Mouse (Mus musculus): ENCODE data around the gene Homer2. TPM values are rescaled to one million over a fixed set of nuclear protein-coding genes. Genes with fewer than 3 reads are reported as not detected.
A peak's percentile ranks its signal among the peaks of the same experiment; 100 is the strongest.

Gene Homer2
- 12.2 and 14.6 TPM in 2 replicates for polyA plus RNA-seq (2016; fragmentation: Nextera tagmentation; extraction: Ambion mirVana)

DNA sequence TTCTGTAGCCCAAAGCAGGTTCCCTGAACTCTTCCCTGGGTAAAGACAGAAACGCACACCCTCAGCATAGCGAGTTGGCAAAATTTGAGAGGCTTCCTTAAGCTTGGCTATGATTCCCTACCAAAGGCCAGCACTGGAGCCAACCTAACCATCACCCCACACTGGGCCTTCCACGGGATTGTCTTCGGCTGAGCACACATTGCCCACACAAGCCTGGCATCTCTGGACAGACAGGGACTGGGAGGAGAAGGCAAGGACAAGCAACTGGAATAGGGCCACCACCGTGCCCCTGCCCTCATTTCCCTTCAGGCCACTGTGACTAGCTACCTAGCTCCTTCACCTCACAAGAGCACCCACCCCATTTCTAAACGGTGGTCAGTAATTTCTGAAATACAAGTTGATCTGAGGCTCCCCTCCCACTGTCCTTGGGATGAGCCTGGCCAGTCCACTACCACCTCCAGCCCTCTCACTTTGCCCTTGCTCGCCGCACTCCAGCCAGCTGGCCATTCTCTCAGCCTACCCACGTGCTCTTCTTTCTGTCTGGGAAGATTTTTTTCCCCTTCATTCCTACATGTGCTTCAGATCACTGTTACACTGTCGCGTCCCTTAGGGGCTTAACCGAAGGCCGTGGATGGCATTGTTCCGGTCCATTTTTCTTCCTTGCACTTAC is at the start of gene Homer2:
Gene Homer2, minus strand, starts transcription at position 57 of the 670 bp plus-strand sequence.
- no peak for DNase-seq (ENCODE audit: low spot score)
- Histone ChIP-seq H3K36me3 (replicated peaks) (no peaks in the 10 kb centered on the region), H3K27me3 (replicated peaks; ENCODE audit: low read depth, poor library complexity, severe bottlenecking) (peaks cover 67% of the 10 kb centered on the region), H3K4me1 (peaks cover 12% of the 10 kb centered on the region), H3K4me3 (peak within 1 kb of the TSS; percentile 73), H3K27ac (replicated peaks) (peak within 1 kb of the TSS; percentile 84), H3K9me3 (no peaks in the 10 kb centered on the region)
- WGBS = 79% methylated on average over 14 of the region's 14 CpGs

DNA sequence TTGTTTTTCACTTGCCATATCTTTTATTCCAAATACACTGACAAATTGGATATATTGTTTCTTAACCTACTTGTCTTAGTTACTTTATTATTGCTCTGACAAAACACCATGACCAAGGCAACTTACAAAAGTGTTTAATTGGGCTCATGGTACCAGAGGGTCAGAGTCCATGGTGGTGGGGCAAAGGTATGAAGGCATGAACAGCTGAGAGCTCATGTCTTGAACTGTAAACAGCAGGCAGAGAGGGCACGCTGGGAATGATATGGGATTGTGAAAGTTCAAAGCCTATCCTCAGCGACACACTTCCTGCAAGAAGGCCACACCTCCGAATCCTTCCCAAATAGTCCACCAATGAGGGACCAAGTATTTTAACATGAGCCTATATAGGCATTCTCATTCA is 40.6 kb upstream of the Homer2 start:
- Histone ChIP-seq H3K9me3 (peaks cover 2% of the 10 kb centered on the region; the same call in 1 of the 2 replicates), H3K36me3 (replicated peaks) (no peaks in the 10 kb centered on the region), H3K27me3 (replicated peaks; ENCODE audit: low read depth, poor library complexity, severe bottlenecking) (no peaks in the 10 kb centered on the region), H3K27ac (replicated peaks) (no peak overlapping the region), H3K4me1 (no peaks in the 10 kb centered on the region), H3K4me3 (no peak overlapping the region)
- WGBS = 88% methylated on average over 3 of the region's 3 CpGs
- DNase-seq (ENCODE audit: low spot score) = no peak

GRCm38 (mm10) chr7:81744145-81744544 is 36.8 kb upstream of the Homer2 start:
- Histone ChIP-seq H3K4me1 (no peaks in the 10 kb centered on the region), H3K4me3 (no peak overlapping the region), H3K27ac (replicated peaks) (no peak overlapping the region), H3K9me3 (peaks cover 2% of the 10 kb centered on the region; the same call in 1 of the 2 replicates), H3K36me3 (replicated peaks) (no peaks in the 10 kb centered on the region), H3K27me3 (replicated peaks; ENCODE audit: low read depth, poor library complexity, severe bottlenecking) (no peaks in the 10 kb centered on the region)
- DNase-seq (ENCODE audit: low spot score) = no peak
- WGBS = 71% methylated on average over 4 of the region's 4 CpGs

DNA sequence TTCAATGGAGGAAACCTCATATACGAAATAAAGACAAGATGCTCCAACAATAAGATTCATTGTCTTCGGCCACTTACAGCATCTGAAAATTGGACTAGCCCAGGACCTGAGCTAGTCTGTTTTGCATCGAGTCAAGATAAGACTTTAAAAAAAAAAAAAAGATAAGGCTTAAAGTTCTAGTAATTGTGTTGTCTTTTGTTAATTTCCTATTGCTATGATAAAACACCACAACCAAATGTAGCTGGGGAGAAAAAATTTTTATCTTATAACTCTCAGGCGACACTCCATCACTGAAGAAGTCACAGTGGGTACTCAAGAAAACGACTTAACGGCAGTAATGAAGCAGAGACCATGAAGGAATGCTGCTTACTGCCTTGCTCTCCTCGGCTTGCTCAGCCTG is 32.7 kb upstream of the Homer2 start:
- Histone ChIP-seq H3K27me3 (replicated peaks; ENCODE audit: low read depth, poor library complexity, severe bottlenecking) (no peaks in the 10 kb centered on the region), H3K4me1 (peaks cover 6% of the 10 kb centered on the region), H3K36me3 (replicated peaks) (no peaks in the 10 kb centered on the region), H3K27ac (replicated peaks) (no peak overlapping the region), H3K9me3 (no peaks in the 10 kb centered on the region), H3K4me3 (no peak overlapping the region)
- WGBS = 87% methylated on average over 7 of the region's 7 CpGs
- no peak for DNase-seq (ENCODE audit: low spot score)

DNA sequence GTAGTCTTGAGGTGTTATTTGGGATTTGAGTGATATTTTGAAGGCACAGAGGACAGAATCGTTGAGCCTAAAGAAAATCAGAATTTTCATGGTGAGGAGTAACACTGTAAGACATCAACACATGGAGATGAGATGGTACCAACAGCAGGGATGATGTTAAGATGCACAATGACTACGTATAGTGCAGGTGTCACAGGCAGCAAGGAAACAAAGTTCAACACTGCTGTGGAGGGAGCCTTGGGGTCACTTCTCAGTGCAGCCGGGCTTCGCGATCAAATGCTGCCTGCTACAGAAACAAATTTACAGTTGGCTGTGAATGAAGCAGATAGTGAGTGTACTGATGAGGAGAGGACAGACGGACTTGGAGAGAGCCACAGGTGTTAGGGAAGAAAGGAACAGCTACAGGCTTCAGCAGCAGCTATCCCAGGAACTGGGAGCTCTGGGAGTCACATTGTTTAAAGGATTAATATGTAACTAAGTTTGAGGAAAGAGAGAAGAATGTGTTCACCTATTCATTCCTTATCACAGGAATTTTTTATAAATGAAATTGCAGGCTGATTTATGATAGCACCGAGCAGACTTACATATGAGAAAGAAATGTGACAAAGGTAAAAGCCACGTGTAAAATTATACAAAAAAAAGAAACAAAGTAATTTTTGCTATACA is 31.5 kb upstream of the Homer2 start:
- Histone ChIP-seq H3K27ac (replicated peaks) (no peak overlapping the region), H3K9me3 (no peaks in the 10 kb centered on the region), H3K4me3 (no peak overlapping the region), H3K27me3 (replicated peaks; ENCODE audit: low read depth, poor library complexity, severe bottlenecking) (no peaks in the 10 kb centered on the region), H3K36me3 (replicated peaks) (no peaks in the 10 kb centered on the region), H3K4me1 (peaks cover 6% of the 10 kb centered on the region)
- no peak for DNase-seq (ENCODE audit: low spot score)
- WGBS = 80% methylated on average over 8 of the region's 8 CpGs

GRCm38 (mm10) chr7:81735300-81736048 is 28.1 kb upstream of the Homer2 start:
- Histone ChIP-seq H3K27ac (replicated peaks) (no peak overlapping the region), H3K9me3 (no peaks in the 10 kb centered on the region), H3K27me3 (replicated peaks; ENCODE audit: low read depth, poor library complexity, severe bottlenecking) (no peaks in the 10 kb centered on the region), H3K36me3 (replicated peaks) (no peaks in the 10 kb centered on the region), H3K4me3 (no peak overlapping the region), H3K4me1 (peaks cover 6% of the 10 kb centered on the region)
- 62% methylated on average over 9 of the region's 9 CpGs for WGBS
- no peak for DNase-seq (ENCODE audit: low spot score)

- H3K4me1 ChIP-seq = peaks cover 8% of the 10 kb centered on the region
- WGBS = 87% methylated on average over 12 of the region's 12 CpGs
- no peaks in the 10 kb centered on the region for H3K36me3 ChIP-seq (replicated peaks)
- H3K9me3 ChIP-seq = no peaks in the 10 kb centered on the region
- no peak overlapping the region for H3K27ac ChIP-seq (replicated peaks)
- H3K4me3 ChIP-seq = no peak overlapping the region
- H3K27me3 ChIP-seq (replicated peaks; ENCODE audit: low read depth, poor library complexity, severe bottlenecking) = no peaks in the 10 kb centered on the region
- no peak for DNase-seq (ENCODE audit: low spot score)
Measured at GRCm38 (mm10) chr7:81732183-81733089, 25.1 kb upstream of the Homer2 start.

DNA sequence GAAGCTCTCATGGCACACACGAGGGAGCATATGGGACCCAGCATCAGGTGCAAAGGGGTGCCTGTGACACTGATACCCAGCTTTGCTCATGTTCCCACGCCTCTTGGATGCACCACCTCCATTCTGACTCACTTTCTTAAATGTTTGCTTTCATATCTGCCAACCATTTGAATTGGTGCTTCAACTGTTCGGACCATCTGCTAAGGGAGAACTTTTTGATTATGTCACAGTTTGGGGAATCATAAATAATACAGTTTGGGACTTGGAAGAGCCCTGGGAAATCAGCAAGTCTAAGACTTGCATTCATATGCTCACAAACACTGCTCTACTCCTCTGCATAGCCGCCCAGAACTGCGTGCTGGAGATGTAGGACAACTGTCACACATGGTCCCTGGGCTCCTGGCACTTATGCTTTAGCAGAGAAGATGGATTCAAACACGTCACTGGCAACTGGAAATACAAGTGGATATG is 23.9 kb upstream of the Homer2 start:
- Histone ChIP-seq H3K27ac (replicated peaks) (no peak overlapping the region), H3K27me3 (replicated peaks; ENCODE audit: low read depth, poor library complexity, severe bottlenecking) (no peaks in the 10 kb centered on the region), H3K4me3 (no peak overlapping the region), H3K9me3 (no peaks in the 10 kb centered on the region), H3K36me3 (replicated peaks) (no peaks in the 10 kb centered on the region), H3K4me1 (peaks cover 15% of the 10 kb centered on the region)
- 84% methylated on average over 6 of the region's 6 CpGs for WGBS
- DNase-seq (ENCODE audit: low spot score) = no peak

DNA sequence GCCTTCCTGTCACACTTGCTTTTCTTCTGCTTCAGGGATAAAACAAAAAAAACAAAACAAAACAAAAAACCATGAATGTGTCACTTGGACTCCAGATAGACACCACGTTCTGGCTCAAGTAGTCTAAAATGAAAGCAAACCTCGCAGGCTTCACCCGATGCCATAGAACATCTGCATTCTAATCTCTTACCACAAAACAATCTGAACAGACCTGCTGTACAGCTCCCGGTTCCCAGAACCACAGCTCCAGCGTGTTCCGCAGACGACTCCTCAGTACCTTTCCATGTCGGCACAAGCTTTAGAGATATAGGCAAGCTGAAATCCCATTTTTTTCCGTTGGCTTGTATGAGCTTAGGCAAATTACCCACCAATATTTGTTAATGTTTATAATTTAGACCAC is 22.5 kb upstream of the Homer2 start:
- no peak overlapping the region for H3K27ac ChIP-seq (replicated peaks)
- DNase-seq (ENCODE audit: low spot score) = no peak
- no peaks in the 10 kb centered on the region for H3K9me3 ChIP-seq
- no peaks in the 10 kb centered on the region for H3K36me3 ChIP-seq (replicated peaks)
- no peak overlapping the region for H3K4me3 ChIP-seq
- 91% methylated on average over 9 of the region's 9 CpGs for WGBS
- no peaks in the 10 kb centered on the region for H3K27me3 ChIP-seq (replicated peaks; ENCODE audit: low read depth, poor library complexity, severe bottlenecking)
- H3K4me1 ChIP-seq = peaks cover 11% of the 10 kb centered on the region; the same call in 1 of the 2 replicates

- Histone ChIP-seq H3K27ac (replicated peaks) (no peak overlapping the region), H3K9me3 (no peaks in the 10 kb centered on the region), H3K4me1 (peaks cover 11% of the 10 kb centered on the region; the same call in 1 of the 2 replicates), H3K4me3 (no peak overlapping the region), H3K27me3 (replicated peaks; ENCODE audit: low read depth, poor library complexity, severe bottlenecking) (no peaks in the 10 kb centered on the region), H3K36me3 (replicated peaks) (no peaks in the 10 kb centered on the region)
- WGBS = 86% methylated on average over 9 of the region's 9 CpGs
- no peak for DNase-seq (ENCODE audit: low spot score)
Measured at GRCm38 (mm10) chr7:81727716-81728115, 20.4 kb upstream of the Homer2 start.

GRCm38 (mm10) chr7:81726728-81727005 is 19.3 kb upstream of the Homer2 start:
- WGBS = 53% methylated on average over 2 of the region's 2 CpGs
- Histone ChIP-seq H3K4me3 (no peak overlapping the region), H3K27ac (replicated peaks) (no peak overlapping the region), H3K36me3 (replicated peaks) (no peaks in the 10 kb centered on the region), H3K27me3 (replicated peaks; ENCODE audit: low read depth, poor library complexity, severe bottlenecking) (no peaks in the 10 kb centered on the region), H3K4me1 (peaks cover 11% of the 10 kb centered on the region; the same call in 1 of the 2 replicates), H3K9me3 (no peaks in the 10 kb centered on the region)
- DNase-seq (ENCODE audit: low spot score) = no peak
